Mouse (Mus musculus) layer of hippocampus, postnatal 14 days (tissue): Measurements from ENCODE around the gene Mvb12b. TPM values are rescaled to one million over a fixed set of nuclear protein-coding genes. Genes with fewer than 3 reads are reported as not detected.
A peak's percentile ranks its signal among the peaks of the same experiment; 100 is the strongest.
"Not testable (repeated sequence)": the region's sequence is repeated elsewhere in the genome, so short reads cannot be mapped to it uniquely, and the experiment has no call there.

Source experiments
- DNase-seq, 2 experiments: peaks; one replicate each; pipeline ENCODE4 v3.0.0; 2021 to 2022; ENCODE audit warnings: low spot score in 2 of 2, mixed read lengths in 1 of 2
- long read RNA-seq, 2 experiments: library from polyadenylated mRNA; stranded (forward); transcript quantifications; one replicate each; pipeline ENCODE4 v2.0.0; 2021
- total RNA-seq, 2 experiments: library from RNA; stranded (reverse); gene quantifications; 2 replicates each; pipeline ENCODE4 v1.2.3; 2021

The Mvb12b gene
- 10 to 100 TPM; 95.0 to 98.6 TPM for total RNA-seq
- long read RNA-seq, experiment 1, full-length matches to known transcripts, result 2 of 3 reads
- long read RNA-seq, experiment 1, partial matches to known transcripts, result 0 of 3 reads
- long read RNA-seq, experiment 1, other reads (novel, unspliced or antisense), result 1 of 3 reads
- long read RNA-seq, experiment 2, full-length matches to known transcripts, result 4 of 8 reads
- long read RNA-seq, experiment 2, partial matches to known transcripts, result 0 of 8 reads
- long read RNA-seq, experiment 2, other reads (novel, unspliced or antisense), result 4 of 8 reads

GRCm38 (mm10) chr2:33887328-33888099, at the start of gene Mvb12b:
Gene Mvb12b, minus strand, starts transcription at chr2:33887946.
- DNase-seq, result peak; percentile 47 to 66

- no peak for DNase-seq
Measured at GRCm38 (mm10) chr2:33935756-33936155, 48.0 kb upstream of the Mvb12b start.

DNA sequence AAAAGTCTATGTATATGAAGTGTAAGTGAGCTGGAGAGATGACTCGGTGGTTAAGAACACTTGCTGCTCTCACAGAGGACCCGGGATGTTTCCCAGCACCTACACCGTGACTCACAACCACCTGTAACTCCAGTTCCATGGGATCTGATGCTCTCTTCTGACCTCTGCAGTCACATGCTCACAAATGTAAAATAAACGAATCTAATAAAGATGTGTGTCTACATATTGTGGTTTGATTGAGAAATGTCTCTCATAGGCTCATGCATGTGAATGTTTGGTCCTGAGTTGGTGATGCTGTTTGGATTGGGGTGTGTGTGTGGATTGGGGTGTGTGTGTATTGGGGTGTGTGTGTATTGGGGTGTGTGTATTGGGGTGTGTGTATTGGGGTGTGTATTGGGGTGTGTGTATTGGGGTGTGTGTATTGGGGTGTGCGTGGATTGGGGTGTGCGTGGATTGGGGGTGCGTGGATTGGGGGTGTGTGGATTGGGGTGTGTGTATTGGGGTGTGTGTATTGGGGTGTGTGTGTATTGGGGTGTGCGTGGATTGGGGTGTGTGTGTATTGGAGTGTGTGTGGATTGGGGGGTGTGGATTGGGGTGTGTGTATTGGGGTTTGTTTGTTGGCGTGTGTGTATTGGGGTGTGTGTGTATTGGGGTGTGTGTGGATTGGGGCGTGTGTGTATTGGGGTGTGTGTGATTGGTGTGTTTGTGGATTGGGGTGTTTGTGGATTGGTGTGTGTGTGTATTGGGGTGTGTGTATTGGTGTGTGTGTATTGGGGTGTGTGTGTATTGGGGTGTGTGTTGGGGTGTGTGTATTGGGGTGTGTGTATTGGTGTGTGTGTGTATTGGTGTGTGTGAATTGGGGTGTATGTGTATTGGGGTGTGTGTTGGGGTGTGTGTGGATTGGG, 46.1 kb upstream of the Mvb12b start:
- DNase-seq, result no peak

DNA sequence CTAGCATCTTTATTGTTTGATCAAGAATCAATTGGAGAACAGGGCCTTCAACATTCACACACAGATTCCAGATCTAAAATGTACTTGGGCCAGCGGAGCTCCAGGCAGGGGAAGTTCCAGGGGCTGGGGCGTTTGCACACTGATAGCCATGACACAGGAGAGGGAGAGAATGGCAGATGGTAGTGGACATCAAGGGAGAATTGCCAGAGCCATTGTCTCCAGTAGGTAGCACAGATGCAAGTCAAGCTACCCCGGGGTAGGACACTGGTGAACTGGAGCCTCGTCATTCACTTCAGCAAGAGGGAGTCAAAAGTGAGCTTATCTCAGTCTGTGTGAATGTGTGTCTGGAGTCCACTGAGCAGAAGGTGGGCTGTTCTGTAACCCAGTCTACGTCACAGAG, 43.4 kb upstream of the Mvb12b start:
- DNase-seq, result no peak

GRCm38 (mm10) chr2:33925288-33925687, 37.5 kb upstream of the Mvb12b start:
- no peak for DNase-seq

GRCm38 (mm10) chr2:33923482-33923881, 35.7 kb upstream of the Mvb12b start:
- DNase-seq, result no peak

DNA sequence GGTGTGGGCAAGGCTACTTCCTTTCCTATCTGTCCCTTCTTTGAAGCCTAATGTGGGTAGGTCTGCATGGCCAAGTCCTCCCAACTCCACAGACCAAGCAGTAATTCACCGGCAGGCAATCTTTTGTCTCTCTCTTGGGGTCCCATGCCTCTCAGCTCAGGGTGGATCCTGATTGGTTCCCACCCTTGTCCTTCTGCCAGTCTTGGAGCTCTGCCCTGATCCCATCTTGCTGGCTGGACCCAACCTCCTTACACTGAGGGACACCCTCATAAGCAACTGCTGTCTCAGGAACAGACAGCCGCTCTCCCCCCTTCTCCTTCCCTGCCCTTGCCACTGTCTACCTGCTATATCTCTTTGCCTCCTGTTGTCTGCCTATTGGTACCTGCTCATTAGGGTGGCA, 34.7 kb upstream of the Mvb12b start:
- no peak for DNase-seq

DNA sequence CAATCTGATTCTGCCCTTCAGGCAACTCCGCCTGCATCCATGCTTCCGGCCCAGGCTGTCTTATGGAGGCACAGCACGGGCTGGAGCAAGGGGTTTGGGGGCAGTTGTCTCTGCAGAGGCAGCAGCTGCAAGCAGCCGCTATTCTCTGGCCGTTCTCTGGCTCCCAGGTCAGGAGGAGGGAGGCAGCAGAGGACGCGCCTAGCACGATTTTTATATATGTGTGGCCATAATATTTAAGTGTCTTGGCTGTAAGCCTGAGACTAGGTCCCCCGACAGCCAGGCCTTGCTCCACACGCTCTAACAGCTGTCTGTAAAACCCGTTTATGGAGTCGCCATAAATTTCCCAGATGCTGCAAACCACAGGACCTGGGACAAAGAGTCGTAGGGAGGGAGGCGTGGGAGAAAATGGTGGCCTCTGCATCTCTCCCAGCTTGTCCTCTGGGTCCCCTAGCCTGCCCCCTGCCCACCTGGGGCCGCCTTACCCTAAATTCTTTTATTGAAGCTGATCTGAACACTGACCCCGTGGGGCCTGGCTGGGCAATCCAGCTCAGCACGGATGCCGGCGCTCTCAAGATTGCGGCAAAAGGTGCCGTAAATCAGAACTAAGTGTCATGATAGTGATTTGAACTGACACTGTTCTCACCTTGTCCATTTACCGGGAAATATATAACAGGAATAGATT, 32.3 kb upstream of the Mvb12b start:
- no peak for DNase-seq

DNA sequence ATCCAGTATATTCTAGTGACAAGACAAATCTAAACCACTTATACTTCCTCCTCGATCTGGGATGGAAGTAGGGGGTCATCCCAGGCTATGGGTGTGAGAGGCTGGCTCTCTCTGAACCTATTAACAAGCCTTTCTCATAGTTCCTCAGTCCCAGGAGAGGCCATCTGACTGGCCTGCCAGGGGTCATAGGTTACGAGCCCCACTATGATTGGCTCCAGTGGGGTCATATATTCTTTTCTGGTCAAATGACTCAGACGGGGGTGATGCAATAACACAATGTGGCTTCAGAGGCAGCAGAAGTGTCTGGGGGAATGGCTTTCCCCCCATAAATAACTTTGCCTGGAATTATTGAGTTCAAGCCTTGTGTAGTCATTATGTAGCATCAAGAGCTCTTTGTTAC, 31.1 kb upstream of the Mvb12b start:
- DNase-seq, result no peak

DNA sequence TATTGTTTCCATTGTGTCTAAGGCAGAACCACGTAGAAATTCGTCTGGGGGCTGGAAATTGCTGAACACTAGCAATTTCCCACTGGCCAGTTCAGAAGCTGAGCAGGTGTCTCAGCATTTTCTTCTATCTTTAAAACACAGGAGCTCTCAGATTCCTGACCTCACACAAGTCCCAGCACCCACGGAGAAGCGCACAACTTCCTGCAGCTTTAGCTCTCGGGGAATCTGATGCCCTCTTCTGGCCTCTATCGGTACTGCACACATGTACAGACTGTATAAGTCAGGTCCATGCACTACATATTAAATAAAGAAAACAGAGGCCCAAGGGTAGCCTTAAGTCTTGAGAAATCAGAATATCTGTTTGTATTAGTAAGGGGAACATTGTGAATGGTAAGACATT, 30.6 kb upstream of the Mvb12b start:
- no peak for DNase-seq

- DNase-seq, result peak in 1 of 2 experiments; percentile 51
Measured at GRCm38 (mm10) chr2:33916603-33917002, 28.9 kb upstream of the Mvb12b start.

GRCm38 (mm10) chr2:33914998-33915397, 27.3 kb upstream of the Mvb12b start:
- DNase-seq, result no peak

DNA sequence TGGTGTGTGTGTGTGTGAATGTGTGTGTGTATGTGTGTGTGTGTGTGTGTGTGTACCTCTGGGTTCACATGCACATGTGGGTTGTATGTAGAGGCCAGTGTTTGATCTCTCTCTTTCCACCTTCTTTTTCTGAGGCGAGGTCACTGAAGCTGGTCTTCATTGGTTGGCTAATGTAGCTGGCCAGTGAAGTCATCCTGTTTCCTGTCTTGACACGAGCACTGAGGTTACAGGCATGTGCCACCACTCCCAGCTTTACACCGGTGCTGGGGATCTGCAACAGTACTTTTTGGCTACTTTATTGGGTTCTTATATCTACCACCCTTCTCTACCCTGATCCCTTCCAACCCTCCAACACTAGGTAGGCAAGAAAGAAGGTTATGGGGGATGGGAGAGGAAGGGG, 26.6 kb upstream of the Mvb12b start:
- no peak for DNase-seq

DNA sequence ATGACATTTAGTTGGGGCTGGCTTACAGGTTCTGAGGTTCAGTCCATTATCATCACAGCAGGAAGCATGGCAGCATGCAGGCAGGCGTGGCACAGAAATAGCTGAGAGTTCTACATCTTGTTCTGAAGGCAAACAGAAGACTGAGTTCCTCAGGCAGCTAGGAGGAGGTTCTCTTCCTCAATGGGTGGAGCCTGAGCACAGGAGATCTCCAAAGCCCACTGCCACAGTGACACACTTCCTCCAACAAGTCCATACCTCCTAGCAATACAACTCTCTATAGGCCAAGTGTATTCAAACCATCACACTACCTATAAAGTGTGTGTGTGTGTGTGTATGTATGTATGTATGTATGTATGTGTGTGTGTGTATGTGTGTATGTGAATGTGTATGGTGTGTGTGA, 25.9 kb upstream of the Mvb12b start:
- not testable (repeated sequence) for DNase-seq

DNA sequence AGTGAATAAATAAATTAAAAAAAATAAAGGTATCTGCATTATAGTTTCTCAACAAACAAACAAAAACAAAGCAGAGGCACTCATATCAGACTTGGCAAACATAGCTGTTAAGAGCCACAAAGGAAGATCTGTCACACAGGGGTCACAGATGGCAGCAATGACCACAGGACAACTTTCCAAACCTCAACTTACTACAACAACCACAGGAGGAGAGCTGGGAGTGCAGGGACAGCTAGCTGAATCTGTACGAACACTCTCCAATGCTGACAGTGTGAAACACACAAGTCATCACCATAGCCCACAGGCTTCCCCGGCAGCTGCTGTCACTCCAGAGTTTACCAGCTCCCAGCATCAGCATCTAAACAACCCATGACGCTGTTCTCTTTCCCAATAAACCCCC, 25.0 kb upstream of the Mvb12b start:
- DNase-seq, result no peak

GRCm38 (mm10) chr2:33908374-33908773, 20.6 kb upstream of the Mvb12b start:
- DNase-seq, result peak in 1 of 2 experiments; percentile 10

- DNase-seq, result no peak
Measured at GRCm38 (mm10) chr2:33907174-33907573, 19.4 kb upstream of the Mvb12b start.

- DNase-seq, result no peak
Measured at GRCm38 (mm10) chr2:33895829-33896228, 8.1 kb upstream of the Mvb12b start.

DNA sequence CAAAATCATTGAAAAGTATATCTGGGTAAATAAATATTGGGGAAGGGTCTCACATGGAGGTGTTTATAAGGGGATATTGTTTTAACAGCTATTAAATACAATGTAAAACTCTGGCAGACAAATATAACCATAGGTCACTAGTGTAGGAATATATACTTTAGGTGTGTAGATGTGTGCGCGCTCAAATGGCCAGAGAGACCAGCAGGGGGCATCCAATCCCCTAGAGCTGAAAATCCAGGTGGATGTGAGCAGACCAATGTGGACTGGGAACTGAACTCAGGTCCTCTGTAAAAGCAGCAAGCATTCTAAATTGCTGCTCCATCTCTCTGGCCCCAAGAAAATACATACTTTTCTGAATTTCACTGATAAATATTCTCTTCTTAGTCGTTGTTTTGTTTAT, 5.4 kb upstream of the Mvb12b start:
- DNase-seq, result no peak

DNA sequence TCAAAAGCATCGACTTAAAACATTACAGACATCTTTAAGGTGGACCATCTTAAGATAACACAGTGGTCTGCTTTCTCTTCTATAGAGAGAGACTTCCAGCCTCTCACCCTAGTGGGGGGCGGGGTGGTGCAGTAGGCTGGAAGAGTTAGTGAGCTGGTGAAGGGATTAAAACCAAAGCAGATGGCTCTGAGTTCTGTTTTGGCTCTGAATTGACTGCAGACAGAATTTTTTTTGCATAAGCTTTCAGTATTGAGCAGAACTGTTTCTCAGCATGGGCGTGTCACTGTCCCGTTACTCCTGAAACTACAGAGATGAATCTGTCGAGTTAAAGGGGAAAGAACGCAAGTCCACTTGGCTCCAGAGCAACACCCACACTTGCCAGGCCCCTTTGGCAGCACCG, 4.6 kb upstream of the Mvb12b start:
- DNase-seq, result peak in 1 of 2 experiments; percentile 76

DNA sequence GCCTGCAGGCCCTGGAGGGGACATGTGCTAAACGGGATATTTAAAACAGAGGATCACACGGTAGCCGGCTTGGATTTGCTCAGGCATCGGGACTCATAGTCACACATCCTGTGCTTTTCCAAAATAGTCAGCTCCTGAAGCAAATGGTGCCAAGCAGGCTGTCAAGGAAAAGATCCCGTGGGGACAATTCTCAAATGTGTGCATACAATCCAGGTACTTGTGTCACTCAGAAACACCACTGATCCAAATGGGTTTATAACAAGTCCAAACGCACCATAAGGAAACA, 297 bp upstream of the Mvb12b start:
- DNase-seq, result no peak
